Mouse (Mus musculus): ENCODE measurements around the gene Zfp781. TPM values are rescaled to one million over a fixed set of nuclear protein-coding genes. Genes with fewer than 3 reads are reported as not detected.
"Not testable (repeated sequence)": the region's sequence is repeated elsewhere in the genome, so short reads cannot be mapped to it uniquely, and the experiment has no call there.

Zfp781 gene
- 3.0 TPM in 2 replicates for polyA plus RNA-seq (2015; fragmentation: Nextera tagmentation; extraction: Ambion mirVana)

GRCm38 (mm10) chr10:81929842-81930743 lies at the start of gene Zfp781:
Zfp781 (minus strand) TSS chr10:81930480.
- H3K4me1 ChIP-seq (replicated peaks; ENCODE audit: insufficient read depth, low read length); H3K27ac ChIP-seq; H3K9ac ChIP-seq (ENCODE audit: low read depth, low read length); H3K9me3 ChIP-seq (replicated peaks; ENCODE audit: low read length); H3K4me2 ChIP-seq (ENCODE audit: low read length); DNase-seq (ENCODE audit: low spot score); H3K4me3 ChIP-seq (replicated peaks; ENCODE audit: low read depth, low read length); H3K27me3 ChIP-seq (ENCODE audit: insufficient read depth, low read length); H3K36me3 ChIP-seq (ENCODE audit: insufficient read depth, low read length): not testable (repeated sequence)
- peak; percentile 96 for ATAC-seq (replicated peaks; ENCODE audit: low FRiP score, low read depth)
- WGBS: no CpG with 5 or more reads among the region's 43 CpGs

GRCm38 (mm10) chr10:81978365-81979003 lies 48.2 kb upstream of the Zfp781 start:
- not testable (repeated sequence) for DNase-seq (ENCODE audit: low spot score); H3K4me3 ChIP-seq (replicated peaks; ENCODE audit: low read depth, low read length); H3K4me1 ChIP-seq (replicated peaks; ENCODE audit: insufficient read depth, low read length); H3K36me3 ChIP-seq (ENCODE audit: insufficient read depth, low read length); ATAC-seq (replicated peaks; ENCODE audit: low FRiP score, low read depth); H3K9me3 ChIP-seq (replicated peaks; ENCODE audit: low read length); H3K27me3 ChIP-seq (ENCODE audit: insufficient read depth, low read length); H3K27ac ChIP-seq; H3K9ac ChIP-seq (ENCODE audit: low read depth, low read length); H3K4me2 ChIP-seq (ENCODE audit: low read length)
- WGBS: no CpG with 5 or more reads among the region's 44 CpGs

- H3K4me3 ChIP-seq (replicated peaks; ENCODE audit: low read depth, low read length); H3K4me1 ChIP-seq (replicated peaks; ENCODE audit: insufficient read depth, low read length); H3K36me3 ChIP-seq (ENCODE audit: insufficient read depth, low read length); H3K27me3 ChIP-seq (ENCODE audit: insufficient read depth, low read length); H3K9ac ChIP-seq (ENCODE audit: low read depth, low read length); H3K27ac ChIP-seq; H3K9me3 ChIP-seq (replicated peaks; ENCODE audit: low read length); H3K4me2 ChIP-seq (ENCODE audit: low read length); DNase-seq (ENCODE audit: low spot score): not testable (repeated sequence)
- no CpG with 5 or more reads among the region's 3 CpGs for WGBS
- ATAC-seq (replicated peaks; ENCODE audit: low FRiP score, low read depth): peak; percentile 9; the same call in 1 of the 2 replicates
Measured at GRCm38 (mm10) chr10:81930744-81931118, 451 bp upstream of the Zfp781 start.

- WGBS: 35% methylated on average over 3 of the region's 49 CpGs
- H3K4me3 ChIP-seq (replicated peaks; ENCODE audit: low read depth, low read length); H3K4me1 ChIP-seq (replicated peaks; ENCODE audit: insufficient read depth, low read length); H3K27ac ChIP-seq; H3K9me3 ChIP-seq (replicated peaks; ENCODE audit: low read length); H3K4me2 ChIP-seq (ENCODE audit: low read length); H3K9ac ChIP-seq (ENCODE audit: low read depth, low read length); DNase-seq (ENCODE audit: low spot score); H3K27me3 ChIP-seq (ENCODE audit: insufficient read depth, low read length); H3K36me3 ChIP-seq (ENCODE audit: insufficient read depth, low read length): not testable (repeated sequence)
- peak; percentile 100 for ATAC-seq (replicated peaks; ENCODE audit: low FRiP score, low read depth)
Measured at GRCm38 (mm10) chr10:81863409-81864407, 66.6 kb downstream of the Zfp781 start, which contains the start of gene Gm32687. Gm32687 (plus strand) TSS chr10:81863934.

Other genes starting within 250 kb of the Zfp781 start
- 12.5 and 17.2 TPM in 2 replicates for gene Zfp433, start 225.7 kb downstream of the Zfp781 start, polyA plus RNA-seq (2015; fragmentation: Nextera tagmentation; extraction: Ambion mirVana)
- gene Gm3055, start 159.3 kb downstream of the Zfp781 start, polyA plus RNA-seq (2015; fragmentation: Nextera tagmentation; extraction: Ambion mirVana): 7.3 and 7.4 TPM in 2 replicates
- gene Gm4767, start 118.3 kb downstream of the Zfp781 start, polyA plus RNA-seq (2015; fragmentation: Nextera tagmentation; extraction: Ambion mirVana): 2.4 and 2.5 TPM in 2 replicates
- gene Gm32687, start 66.5 kb downstream of the Zfp781 start, polyA plus RNA-seq (2015; fragmentation: Nextera tagmentation; extraction: Ambion mirVana): 8.6 and 9.0 TPM in 2 replicates
- gene Zfp873, start 117.6 kb upstream of the Zfp781 start, polyA plus RNA-seq (2015; fragmentation: Nextera tagmentation; extraction: Ambion mirVana): 9.1 TPM in 2 replicates
- gene BC024063, start 152.9 kb upstream of the Zfp781 start, polyA plus RNA-seq (2015; fragmentation: Nextera tagmentation; extraction: Ambion mirVana): 3.7 and 4.5 TPM in 2 replicates
- gene AU041133, start 197.5 kb upstream of the Zfp781 start, polyA plus RNA-seq (2015; fragmentation: Nextera tagmentation; extraction: Ambion mirVana): 5.9 and 6.4 TPM in 2 replicates

Data from kidney, postnatal 0 days (tissue).